Mouse (Mus musculus): ENCODE results near the gene Osgepl1. TPM values are rescaled to one million over a fixed set of nuclear protein-coding genes. Genes with fewer than 3 reads are reported as not detected.
A peak's percentile ranks its signal among the peaks of the same experiment; 100 is the strongest.
"Not testable (repeated sequence)": the region's sequence is repeated elsewhere in the genome, so short reads cannot be mapped to it uniquely, and the experiment has no call there.

Gene Osgepl1
- polyA plus RNA-seq, 1 experiment = 24.5 TPM

GRCm38 (mm10) chr1:53324827-53325494 is 11.5 kb downstream of the Osgepl1 start:
- no peaks in the 10 kb centered on the region for H3K9me3 ChIP-seq (replicated peaks; ENCODE audit: control insufficient read depth, insufficient read depth, low read length, poor library complexity, severe bottlenecking)
- H3K9ac ChIP-seq (ENCODE audit: low read depth, poor library complexity, severe bottlenecking) = no peak overlapping the region
- no peaks in the 10 kb centered on the region for H3K4me1 ChIP-seq (ENCODE audit: control insufficient read depth, insufficient read depth, low read length)
- H3K27ac ChIP-seq (ENCODE audit: insufficient read depth, low read length) = no peak overlapping the region
- TF ChIP-seq CTCF (IDR thresholded peaks at IDR 0.05; ENCODE audit: low read depth, low read length) = no peak
- TF ChIP-seq POLR2A (IDR thresholded peaks at IDR 0.05; ENCODE audit: insufficient read depth, low read length) = no peak
- H3K4me3 ChIP-seq (ENCODE audit: low read depth, low read length) = no peak overlapping the region
- no peaks in the 10 kb centered on the region for H3K27me3 ChIP-seq (ENCODE audit: control insufficient read depth, insufficient read depth, low read length, poor library complexity, severe bottlenecking)
- H3K36me3 ChIP-seq (ENCODE audit: control insufficient read depth, insufficient read depth, low read length, poor library complexity, severe bottlenecking) = peaks cover 2% of the 10 kb centered on the region

GRCm38 (mm10) chr1:53333527-53333926 is 20.1 kb downstream of the Osgepl1 start:
- H3K9ac ChIP-seq (ENCODE audit: low read depth, poor library complexity, severe bottlenecking); H3K36me3 ChIP-seq (ENCODE audit: control insufficient read depth, insufficient read depth, low read length, poor library complexity, severe bottlenecking); H3K9me3 ChIP-seq (replicated peaks; ENCODE audit: control insufficient read depth, insufficient read depth, low read length, poor library complexity, severe bottlenecking); H3K27me3 ChIP-seq (ENCODE audit: control insufficient read depth, insufficient read depth, low read length, poor library complexity, severe bottlenecking); H3K27ac ChIP-seq (ENCODE audit: insufficient read depth, low read length); H3K4me3 ChIP-seq (ENCODE audit: low read depth, low read length); H3K4me1 ChIP-seq (ENCODE audit: control insufficient read depth, insufficient read depth, low read length): not testable (repeated sequence)

DNA sequence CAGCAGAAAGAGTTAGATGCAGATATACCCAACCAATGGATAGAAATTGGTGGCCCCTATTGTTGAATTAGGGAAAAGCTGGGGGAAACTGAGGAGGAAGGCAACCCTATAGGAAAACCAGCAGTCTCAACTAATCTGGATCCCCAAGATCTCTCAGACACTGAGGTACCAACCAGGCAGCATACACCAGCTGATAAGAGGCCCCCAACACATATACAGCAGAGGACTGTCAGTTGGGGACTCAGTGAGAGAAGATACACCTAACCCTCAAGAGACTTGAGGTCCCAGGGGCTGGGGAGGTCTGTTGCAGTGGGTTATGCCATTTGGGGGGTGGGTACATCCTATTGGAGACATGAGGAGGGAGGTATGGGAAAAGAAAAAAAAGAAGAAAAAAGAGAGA is 22.0 kb downstream of the Osgepl1 start:
- no peak overlapping the region for H3K27ac ChIP-seq (ENCODE audit: insufficient read depth, low read length)
- TF ChIP-seq POLR2A (IDR thresholded peaks at IDR 0.05; ENCODE audit: insufficient read depth, low read length) = no peak
- H3K4me3 ChIP-seq (ENCODE audit: low read depth, low read length) = no peak overlapping the region
- no peaks in the 10 kb centered on the region for H3K36me3 ChIP-seq (ENCODE audit: control insufficient read depth, insufficient read depth, low read length, poor library complexity, severe bottlenecking)
- H3K9ac ChIP-seq (ENCODE audit: low read depth, poor library complexity, severe bottlenecking) = no peak overlapping the region
- H3K9me3 ChIP-seq (replicated peaks; ENCODE audit: control insufficient read depth, insufficient read depth, low read length, poor library complexity, severe bottlenecking) = peaks cover 5% of the 10 kb centered on the region; the same call in 1 of the 2 replicates
- H3K27me3 ChIP-seq (ENCODE audit: control insufficient read depth, insufficient read depth, low read length, poor library complexity, severe bottlenecking) = no peaks in the 10 kb centered on the region
- no peaks in the 10 kb centered on the region for H3K4me1 ChIP-seq (ENCODE audit: control insufficient read depth, insufficient read depth, low read length)

DNA sequence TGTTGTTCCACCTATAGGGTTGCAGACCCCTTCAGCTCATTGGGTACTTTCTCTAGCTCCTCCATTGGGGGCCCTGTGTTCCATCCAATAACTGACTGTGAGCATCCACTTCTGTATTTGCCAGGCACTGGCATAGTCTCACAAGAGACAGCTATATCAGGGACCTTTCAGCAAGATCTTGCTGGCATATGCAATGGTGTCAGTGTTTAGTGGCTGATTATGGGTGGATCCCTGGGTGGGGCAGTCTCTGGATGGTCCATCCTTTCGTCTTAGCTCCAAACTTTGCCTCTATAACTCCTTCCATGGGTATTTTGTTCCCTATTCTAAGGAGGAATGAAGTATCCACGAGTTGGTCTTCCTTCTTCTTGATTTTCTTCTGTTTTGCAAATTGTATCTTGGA is 24.0 kb downstream of the Osgepl1 start:
- H3K9ac ChIP-seq (ENCODE audit: low read depth, poor library complexity, severe bottlenecking); H3K36me3 ChIP-seq (ENCODE audit: control insufficient read depth, insufficient read depth, low read length, poor library complexity, severe bottlenecking); H3K4me1 ChIP-seq (ENCODE audit: control insufficient read depth, insufficient read depth, low read length); H3K4me3 ChIP-seq (ENCODE audit: low read depth, low read length); H3K27ac ChIP-seq (ENCODE audit: insufficient read depth, low read length); H3K27me3 ChIP-seq (ENCODE audit: control insufficient read depth, insufficient read depth, low read length, poor library complexity, severe bottlenecking); H3K9me3 ChIP-seq (replicated peaks; ENCODE audit: control insufficient read depth, insufficient read depth, low read length, poor library complexity, severe bottlenecking): not testable (repeated sequence)

- Histone ChIP-seq H3K9ac (ENCODE audit: low read depth, poor library complexity, severe bottlenecking) (no peak overlapping the region), H3K36me3 (ENCODE audit: control insufficient read depth, insufficient read depth, low read length, poor library complexity, severe bottlenecking) (peaks cover 6% of the 10 kb centered on the region), H3K9me3 (replicated peaks; ENCODE audit: control insufficient read depth, insufficient read depth, low read length, poor library complexity, severe bottlenecking) (no peaks in the 10 kb centered on the region), H3K27me3 (ENCODE audit: control insufficient read depth, insufficient read depth, low read length, poor library complexity, severe bottlenecking) (no peaks in the 10 kb centered on the region), H3K27ac (ENCODE audit: insufficient read depth, low read length) (no peak overlapping the region), H3K4me3 (ENCODE audit: low read depth, low read length) (no peak overlapping the region), H3K4me1 (ENCODE audit: control insufficient read depth, insufficient read depth, low read length) (no peaks in the 10 kb centered on the region)
- TF ChIP-seq POLR2A (IDR thresholded peaks at IDR 0.05; ENCODE audit: insufficient read depth, low read length) = no peak
- no peak for TF ChIP-seq CTCF (IDR thresholded peaks at IDR 0.05; ENCODE audit: low read depth, low read length)
- no peak for TF ChIP-seq EP300 (IDR thresholded peaks at IDR 0.05; ENCODE audit: insufficient read depth, low read depth, low read length)
These were observed 27.6 kb downstream of the Osgepl1 start for GRCm38 (mm10) chr1:53341071-53341470.

DNA sequence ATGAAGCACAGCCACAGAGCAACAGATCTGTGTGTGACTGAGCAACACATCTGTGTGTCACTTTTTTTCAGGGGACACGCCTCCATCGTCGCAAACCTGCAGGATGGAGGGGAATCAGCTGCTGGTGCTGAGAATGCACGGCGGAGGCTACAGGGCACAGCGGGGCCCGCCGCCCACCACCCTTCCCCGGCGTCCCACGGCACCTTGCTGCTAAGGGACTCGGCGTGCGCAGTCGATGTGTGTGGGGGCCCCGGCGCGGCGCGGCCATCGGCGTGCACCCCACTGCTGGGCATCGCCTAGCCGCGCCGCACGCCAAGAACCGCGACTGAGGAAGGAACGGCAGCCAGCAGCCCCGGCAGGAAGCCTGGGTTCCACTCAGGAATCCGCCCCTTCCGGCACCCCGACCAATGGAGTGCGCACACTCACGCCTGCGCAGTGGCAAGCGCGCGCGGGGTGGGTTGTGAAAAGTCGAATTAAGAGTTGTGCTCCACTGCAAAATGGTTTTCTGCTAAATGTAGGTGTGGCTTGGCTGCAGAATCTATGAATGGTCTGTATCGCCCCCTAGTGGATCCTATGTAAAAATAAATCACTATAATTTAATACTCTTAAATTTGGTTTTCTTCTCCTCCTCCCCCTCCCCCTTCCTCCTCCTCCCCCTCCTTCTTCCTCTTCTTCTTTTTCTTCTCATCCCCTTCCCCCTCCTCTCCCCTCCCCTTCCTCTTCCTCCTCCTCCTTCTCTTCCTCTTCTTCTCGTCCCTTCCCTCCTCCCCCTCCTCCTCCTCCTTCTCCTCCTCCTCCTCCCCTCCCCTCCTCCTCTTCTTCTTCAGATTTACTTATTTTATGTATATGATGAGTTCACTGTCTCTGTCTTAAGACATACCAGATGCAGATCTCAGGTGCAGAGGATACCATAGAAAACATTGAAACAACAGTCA is 39.2 kb downstream of the Osgepl1 start, which contains the start of the genes Asdurf, Gm28551 and Asnsd1:
Asdurf (minus strand) TSS at position 293 of the 935 bp plus-strand sequence.
Gm28551 (minus strand) TSS at position 341 of the 935 bp plus-strand sequence.
Asnsd1 (minus strand) TSS at position 426 of the 935 bp plus-strand sequence.
- Histone ChIP-seq H3K4me3 (ENCODE audit: low read depth, low read length) (peak within 1 kb of the TSS; percentile 77), H3K27ac (ENCODE audit: insufficient read depth, low read length) (no peak within 1 kb of the TSS), H3K9me3 (replicated peaks; ENCODE audit: control insufficient read depth, insufficient read depth, low read length, poor library complexity, severe bottlenecking) (no peaks in the 10 kb centered on the region), H3K36me3 (ENCODE audit: control insufficient read depth, insufficient read depth, low read length, poor library complexity, severe bottlenecking) (peaks cover 10% of the 10 kb centered on the region), H3K4me1 (ENCODE audit: control insufficient read depth, insufficient read depth, low read length) (peaks cover 1% of the 10 kb centered on the region), H3K9ac (ENCODE audit: low read depth, poor library complexity, severe bottlenecking) (peak within 1 kb of the TSS; percentile 84), H3K27me3 (ENCODE audit: control insufficient read depth, insufficient read depth, low read length, poor library complexity, severe bottlenecking) (no peaks in the 10 kb centered on the region)
- peak; percentile 3 for TF ChIP-seq CTCF (IDR thresholded peaks at IDR 0.05; ENCODE audit: low read depth, low read length)
- TF ChIP-seq POLR2A (IDR thresholded peaks at IDR 0.05; ENCODE audit: insufficient read depth, low read length) = peak; percentile 73
- no peak for TF ChIP-seq EP300 (IDR thresholded peaks at IDR 0.05; ENCODE audit: insufficient read depth, low read depth, low read length)
